Mouse (Mus musculus) midbrain, postnatal 0 days (tissue): ENCODE data around the gene Hs2st1. TPM values are rescaled to one million over a fixed set of nuclear protein-coding genes. Genes with fewer than 3 reads are reported as not detected.

ENCODE experiments used
- ATAC-seq: fragments of 200-750 bp; cut with Nextera tagmentation; 2 replicates; pipeline ENCODE4 v1.8.0; 2017; ENCODE audit warnings: moderate number of reproducible peaks, mild to moderate bottlenecking, moderate TSS enrichment, moderate library complexity; ENCODE audit not compliant: low FRiP score
- DNase-seq: peaks from one replicate; pipeline ENCODE4 v3.0.0-alpha.2; 2015; ENCODE audit warnings: low spot score
- H3K27ac ChIP-seq: fragments of 300-500 bp; sonication (generic); 2 replicates; pipeline ENCODE4 v1.5.1; 2014; ENCODE audit warnings: low read depth, mild to moderate bottlenecking, low read length, mixed read lengths
- H3K27me3 ChIP-seq: fragments of 300-500 bp; sonication (generic); 2 replicates; pipeline ENCODE4 v1.6.1; 2014; ENCODE audit warnings: low read length, control low read depth, mixed read lengths; ENCODE audit not compliant: insufficient read depth
- H3K36me3 ChIP-seq: fragments of 300-500 bp; sonication (generic); 2 replicates; pipeline ENCODE4 v1.6.1; 2014; ENCODE audit warnings: low read length, control low read depth, mixed read lengths; ENCODE audit not compliant: insufficient read depth
- H3K4me1 ChIP-seq: fragments of 300-500 bp; sonication (generic); 2 replicates; pipeline ENCODE4 v1.6.1; 2014; ENCODE audit warnings: mild to moderate bottlenecking, control low read depth, antibody characterized with exemption, low read length, mixed read lengths; ENCODE audit not compliant: insufficient read depth
- H3K4me2 ChIP-seq: fragments of 300-500 bp; sonication (generic); 2 replicates; pipeline ENCODE4 v1.6.1; 2014; ENCODE audit warnings: low read depth, mild to moderate bottlenecking, low read length, mixed read lengths; ENCODE audit not compliant: poor library complexity, severe bottlenecking
- H3K4me3 ChIP-seq: fragments of 300-500 bp; sonication (generic); 2 replicates; pipeline ENCODE4 v1.5.1; 2014; ENCODE audit warnings: low read depth, mild to moderate bottlenecking, low read length, moderate library complexity
- H3K9ac ChIP-seq: fragments of 300-500 bp; sonication (generic); replicated peaks from 2 replicates; pipeline ENCODE4 v1.6.1; 2014; ENCODE audit warnings: mild to moderate bottlenecking, low read length, moderate library complexity, mixed read lengths; ENCODE audit not compliant: poor library complexity, severe bottlenecking
- H3K9me3 ChIP-seq: fragments of 300-500 bp; sonication (generic); 2 replicates; pipeline ENCODE4 v1.6.1; 2016; ENCODE audit warnings: low read length, control low read depth
- CTCF ChIP-seq: IDR thresholded peaks from 2 replicates; pipeline ENCODE4 v1.5.1; 2016; ENCODE audit warnings: antibody characterized with exemption, mild to moderate bottlenecking
- WGBS: fragments of 180-500 bp; shearing (Covaris S2); extraction: QIAGEN DNeasy Blood & Tissue Kit; methylation state at CpG from one replicate; pipeline ENCODE4 v1.1.7; 2014; 5-methylcytosine and 5-hydroxymethylcytosine counted together
- polyA plus RNA-seq: library from polyadenylated mRNA; unstranded; fragments of >200 nt; fragmentation: Nextera tagmentation; extraction: Ambion mirVana; gene quantifications from 2 replicates; pipeline ENCODE4 v1.2.1, GENCODE M21; 2015
- total RNA-seq: library from RNA; depleted of rRNA; stranded (reverse); fragments of >200 nt; gene quantifications from 2 replicates; pipeline ENCODE4 v1.2.3, GENCODE M21; 2014; rRNA removed

Hs2st1 gene
- total RNA-seq: 48.5 and 53.2 TPM in 2 replicates
- 10.7 and 13.4 TPM in 2 replicates for polyA plus RNA-seq

GRCm38 (mm10) chr3:144570047-144570815, at the start of gene Hs2st1, which contains the start of gene Selenof:
Gene Hs2st1 (minus strand): TSS chr3:144570181.
Gene Selenof (plus strand): TSS chr3:144570304.
- ATAC-seq (peak; percentile 99), DNase-seq (peak; percentile 100)
- 0 out of 2 replicates have a peak, but pooled peaks cover 3% of the 10 kb centered on the region for H3K36me3 ChIP-seq
- peak within 1 kb of the TSS; percentile 79 for H3K4me2 ChIP-seq
- H3K4me1 ChIP-seq: peaks cover 10% of the 10 kb centered on the region; the same call in 1 of the 2 replicates
- H3K4me3 ChIP-seq: peak within 1 kb of the TSS; percentile 90
- no peaks in the 10 kb centered on the region for H3K9me3 ChIP-seq
- peak; percentile 39 for TF ChIP-seq CTCF
- H3K9ac ChIP-seq: peak within 1 kb of the TSS; percentile 96
- H3K27me3 ChIP-seq: no peaks in the 10 kb centered on the region
- peak within 1 kb of the TSS; percentile 98 for H3K27ac ChIP-seq
- 3% methylated on average over 55 of the region's 69 CpGs for WGBS

- H3K4me3 ChIP-seq: no peak overlapping the region
- whole genome bisulfite sequencing: 86% methylated on average over 10 of the region's 10 CpGs
- no peak overlapping the region for H3K9ac ChIP-seq
- no peak overlapping the region for H3K4me2 ChIP-seq
- ATAC-seq (no peak), DNase-seq (no peak)
- no peaks in the 10 kb centered on the region for H3K27me3 ChIP-seq
- no peak for TF ChIP-seq CTCF
- no peaks in the 10 kb centered on the region for H3K36me3 ChIP-seq
- no peaks in the 10 kb centered on the region for H3K9me3 ChIP-seq
- no peak overlapping the region for H3K27ac ChIP-seq
- no peaks in the 10 kb centered on the region for H3K4me1 ChIP-seq
These were observed 47.7 kb upstream of the Hs2st1 start for GRCm38 (mm10) chr3:144617633-144618180.

- no peaks in the 10 kb centered on the region for H3K27me3 ChIP-seq
- H3K4me3 ChIP-seq: no peak overlapping the region
- H3K4me1 ChIP-seq: no peaks in the 10 kb centered on the region
- 48% methylated on average over 8 of the region's 8 CpGs for WGBS
- H3K36me3 ChIP-seq: no peaks in the 10 kb centered on the region
- H3K9me3 ChIP-seq: no peaks in the 10 kb centered on the region
- H3K9ac ChIP-seq: no peak overlapping the region
- peak; percentile 100 for TF ChIP-seq CTCF
- H3K27ac ChIP-seq: no peak overlapping the region
- DNase-seq: peak; percentile 92
- H3K4me2 ChIP-seq: no peak overlapping the region
- peak; percentile 87 for ATAC-seq
These were observed 46.9 kb upstream of the Hs2st1 start for GRCm38 (mm10) chr3:144616654-144617425.

- Histone ChIP-seq H3K4me3 (no peak overlapping the region), H3K36me3 (no peaks in the 10 kb centered on the region), H3K27me3 (no peaks in the 10 kb centered on the region), H3K4me1 (no peaks in the 10 kb centered on the region), H3K4me2 (no peak overlapping the region), H3K9ac (no peak overlapping the region), H3K27ac (no peak overlapping the region), H3K9me3 (no peaks in the 10 kb centered on the region)
- 90% methylated on average over 9 of the region's 9 CpGs for WGBS
- ATAC-seq (no peak), DNase-seq (no peak)
- no peak for TF ChIP-seq CTCF
These were observed 45.5 kb upstream of the Hs2st1 start for GRCm38 (mm10) chr3:144615459-144615858.

- Histone ChIP-seq H3K9ac (no peak overlapping the region), H3K4me3 (no peak overlapping the region), H3K36me3 (no peaks in the 10 kb centered on the region), H3K9me3 (no peaks in the 10 kb centered on the region), H3K4me1 (no peaks in the 10 kb centered on the region), H3K27ac (no peak overlapping the region), H3K4me2 (no peak overlapping the region), H3K27me3 (no peaks in the 10 kb centered on the region)
- DNase-seq (no peak), ATAC-seq (no peak)
- no peak for TF ChIP-seq CTCF
- 86% methylated on average over 10 of the region's 10 CpGs for WGBS
These were observed 44.7 kb upstream of the Hs2st1 start for GRCm38 (mm10) chr3:144614698-144615097.
